Mouse (Mus musculus) heart, embryonic 13.5 days (tissue): ENCODE measurements around the gene 1700067P10Rik. TPM values are rescaled to one million over a fixed set of nuclear protein-coding genes. Genes with fewer than 3 reads are reported as not detected.

Experiments
- ATAC-seq: fragments of 200-750 bp; cut with Nextera tagmentation; 2 replicates; pipeline ENCODE4 v1.8.0; 2017; ENCODE audit warnings: moderate TSS enrichment; ENCODE audit not compliant: insufficient number of reproducible peaks, low FRiP score, low TSS enrichment; ENCODE audit errors: extremely low read depth
- H3K27ac ChIP-seq: fragments of 300-500 bp; sonication (generic); replicated peaks from 2 replicates; pipeline ENCODE4 v1.5.1; 2015; ENCODE audit warnings: moderate library complexity, mild to moderate bottlenecking, inconsistent platforms
- H3K27me3 ChIP-seq: fragments of 300-500 bp; sonication (generic); replicated peaks from 2 replicates; pipeline ENCODE4 v1.6.1; 2015; ENCODE audit warnings: mild to moderate bottlenecking, inconsistent platforms
- H3K36me3 ChIP-seq: fragments of 300-500 bp; sonication (generic); 2 replicates; pipeline ENCODE4 v1.6.1; 2015; ENCODE audit warnings: mild to moderate bottlenecking, inconsistent platforms
- H3K4me1 ChIP-seq: fragments of 300-500 bp; sonication (generic); 2 replicates; pipeline ENCODE4 v1.6.1; 2015; ENCODE audit warnings: inconsistent platforms
- H3K4me2 ChIP-seq: fragments of 300-500 bp; sonication (generic); 2 replicates; pipeline ENCODE4 v1.6.1; 2015; ENCODE audit warnings: inconsistent platforms, mild to moderate bottlenecking, moderate library complexity
- H3K4me3 ChIP-seq: fragments of 300-500 bp; sonication (generic); 2 replicates; pipeline ENCODE4 v1.5.1; 2015; ENCODE audit warnings: moderate library complexity, mild to moderate bottlenecking, inconsistent platforms
- H3K9ac ChIP-seq: fragments of 300-500 bp; sonication (generic); 2 replicates; pipeline ENCODE4 v1.6.1; 2015; ENCODE audit warnings: inconsistent platforms, mild to moderate bottlenecking, moderate library complexity
- H3K9me3 ChIP-seq: fragments of 300-500 bp; sonication (generic); 2 replicates; pipeline ENCODE4 v1.6.1; 2016; ENCODE audit warnings: inconsistent platforms
- WGBS: fragments of 180-500 bp; shearing (Covaris S2); methylation state at CpG from one replicate; pipeline ENCODE4 v1.1.7; 2015; ENCODE audit warnings: mixed read lengths; 5-methylcytosine and 5-hydroxymethylcytosine counted together
- polyA plus RNA-seq: library from polyadenylated mRNA; unstranded; fragments of >200 nt; fragmentation: Nextera tagmentation; extraction: Ambion mirVana; gene quantifications from 2 replicates; pipeline ENCODE4 v1.2.1, GENCODE M21; 2015

Gene 1700067P10Rik
- polyA plus RNA-seq, 1 experiment from 2014 or later = not detected

DNA sequence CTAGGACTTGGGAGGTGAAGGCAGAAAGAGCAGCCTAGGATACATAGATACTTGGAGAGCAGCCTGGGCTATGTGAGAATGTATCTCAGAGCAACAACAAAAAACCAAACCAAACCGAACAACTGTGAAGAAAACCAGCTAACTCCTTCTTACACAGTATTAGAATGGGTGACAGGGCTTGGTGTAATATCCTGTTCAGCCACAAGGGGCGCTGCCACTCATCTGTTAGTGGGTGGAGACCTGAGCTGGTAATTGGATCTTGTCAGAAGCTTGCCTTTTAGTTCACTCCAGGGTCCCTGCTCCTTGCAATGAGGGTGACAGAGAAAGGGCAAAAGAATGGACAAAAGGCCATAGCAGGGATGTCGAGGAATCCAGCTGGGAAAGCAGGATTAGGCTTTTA lies 30.5 kb downstream of the 1700067P10Rik start:
- WGBS = 17% methylated on average over 3 of the region's 3 CpGs
- Histone ChIP-seq H3K27ac (no peak overlapping the region), H3K4me2 (no peak overlapping the region), H3K36me3 (no peaks in the 10 kb centered on the region), H3K4me3 (no peak overlapping the region), H3K9me3 (no peaks in the 10 kb centered on the region), H3K27me3 (0 out of 2 replicates have a peak, but pooled peaks cover 3% of the 10 kb centered on the region), H3K9ac (no peak overlapping the region), H3K4me1 (no peaks in the 10 kb centered on the region)
- no peak for ATAC-seq

DNA sequence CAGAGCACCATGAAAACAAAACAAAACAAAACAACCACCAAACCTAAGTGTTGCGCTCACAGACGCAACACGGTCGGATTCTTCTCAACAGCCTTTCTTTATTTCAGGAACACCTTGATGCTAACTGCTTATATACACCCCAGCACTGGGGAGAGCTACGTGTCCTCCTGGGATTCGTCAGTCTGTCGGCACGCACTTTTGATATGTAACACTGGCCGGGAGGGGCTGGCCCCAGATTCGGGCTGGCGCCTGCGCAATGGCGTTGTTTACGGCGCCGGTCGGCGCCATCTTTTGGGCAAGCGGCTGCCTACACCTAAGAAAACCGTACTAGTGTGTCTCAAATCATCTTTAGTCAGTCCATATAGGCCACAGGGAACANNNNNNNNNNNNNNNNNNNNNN lies 31.3 kb downstream of the 1700067P10Rik start:
- Histone ChIP-seq H3K4me3 (no peak overlapping the region), H3K4me1 (no peaks in the 10 kb centered on the region), H3K9ac (no peak overlapping the region), H3K36me3 (no peaks in the 10 kb centered on the region), H3K27me3 (0 out of 2 replicates have a peak, but pooled peaks cover 5% of the 10 kb centered on the region), H3K4me2 (no peak overlapping the region), H3K27ac (no peak overlapping the region), H3K9me3 (no peaks in the 10 kb centered on the region)
- no peak for ATAC-seq
- 76% methylated on average over 20 of the region's 20 CpGs for WGBS

DNA sequence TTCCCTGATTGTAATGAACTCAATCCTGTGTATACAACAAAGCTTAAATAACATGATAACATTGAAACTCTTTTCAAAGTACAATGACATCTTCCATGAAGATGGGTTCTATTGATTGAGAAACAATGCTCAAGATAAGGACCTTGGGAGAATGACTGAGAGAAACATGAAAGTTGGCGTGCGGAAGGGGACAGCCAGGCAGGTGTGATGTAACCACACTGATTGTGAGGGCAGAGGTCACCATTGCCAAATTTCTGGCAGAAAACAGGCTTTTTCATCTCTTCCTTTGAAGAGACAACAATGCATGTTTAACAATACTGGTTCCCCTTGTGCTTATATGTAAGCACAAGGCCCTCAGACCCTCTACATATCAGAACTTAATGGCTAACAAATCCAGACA lies 43.7 kb downstream of the 1700067P10Rik start:
- H3K4me2 ChIP-seq = no peak overlapping the region
- H3K36me3 ChIP-seq = no peaks in the 10 kb centered on the region
- H3K4me1 ChIP-seq = no peaks in the 10 kb centered on the region
- H3K9me3 ChIP-seq = no peaks in the 10 kb centered on the region
- H3K9ac ChIP-seq = no peak overlapping the region
- H3K27me3 ChIP-seq = no peaks in the 10 kb centered on the region
- no peak overlapping the region for H3K27ac ChIP-seq
- WGBS = 78% methylated on average over 2 of the region's 2 CpGs
- no peak overlapping the region for H3K4me3 ChIP-seq
- no peak for ATAC-seq

Other genes with a start within 250 kb of the 1700067P10Rik start
- gene Foxp4, start 164.7 kb upstream of the 1700067P10Rik start, polyA plus RNA-seq = 9.0 and 9.2 TPM in 2 replicates
- gene 1700122O11Rik, start 51.0 kb upstream of the 1700067P10Rik start, polyA plus RNA-seq = not detected in 2 replicates
- gene 9830107B12Rik, start 56.9 kb downstream of the 1700067P10Rik start, polyA plus RNA-seq = 0.05 TPM in 1 of 2 replicates, not detected in the other
- gene A530064D06Rik, start 78.0 kb downstream of the 1700067P10Rik start, polyA plus RNA-seq = 0.04 and 0.12 TPM in 2 replicates
- gene Trem1, start 143.4 kb downstream of the 1700067P10Rik start, polyA plus RNA-seq = 0.05 and 0.13 TPM in 2 replicates
- not detected in 2 replicates for gene Trem3, start 158.5 kb downstream of the 1700067P10Rik start, polyA plus RNA-seq
- gene Treml4, start 175.0 kb downstream of the 1700067P10Rik start, polyA plus RNA-seq = 0.22 and 0.59 TPM in 2 replicates
- gene Treml2, start 210.2 kb downstream of the 1700067P10Rik start, polyA plus RNA-seq = 0.37 and 0.52 TPM in 2 replicates
- 0.17 and 0.24 TPM in 2 replicates for gene B430306N03Rik, start 226.8 kb downstream of the 1700067P10Rik start, polyA plus RNA-seq